ENCODE assay signal across 8 mouse cellular contexts in the genomic region with DNA sequence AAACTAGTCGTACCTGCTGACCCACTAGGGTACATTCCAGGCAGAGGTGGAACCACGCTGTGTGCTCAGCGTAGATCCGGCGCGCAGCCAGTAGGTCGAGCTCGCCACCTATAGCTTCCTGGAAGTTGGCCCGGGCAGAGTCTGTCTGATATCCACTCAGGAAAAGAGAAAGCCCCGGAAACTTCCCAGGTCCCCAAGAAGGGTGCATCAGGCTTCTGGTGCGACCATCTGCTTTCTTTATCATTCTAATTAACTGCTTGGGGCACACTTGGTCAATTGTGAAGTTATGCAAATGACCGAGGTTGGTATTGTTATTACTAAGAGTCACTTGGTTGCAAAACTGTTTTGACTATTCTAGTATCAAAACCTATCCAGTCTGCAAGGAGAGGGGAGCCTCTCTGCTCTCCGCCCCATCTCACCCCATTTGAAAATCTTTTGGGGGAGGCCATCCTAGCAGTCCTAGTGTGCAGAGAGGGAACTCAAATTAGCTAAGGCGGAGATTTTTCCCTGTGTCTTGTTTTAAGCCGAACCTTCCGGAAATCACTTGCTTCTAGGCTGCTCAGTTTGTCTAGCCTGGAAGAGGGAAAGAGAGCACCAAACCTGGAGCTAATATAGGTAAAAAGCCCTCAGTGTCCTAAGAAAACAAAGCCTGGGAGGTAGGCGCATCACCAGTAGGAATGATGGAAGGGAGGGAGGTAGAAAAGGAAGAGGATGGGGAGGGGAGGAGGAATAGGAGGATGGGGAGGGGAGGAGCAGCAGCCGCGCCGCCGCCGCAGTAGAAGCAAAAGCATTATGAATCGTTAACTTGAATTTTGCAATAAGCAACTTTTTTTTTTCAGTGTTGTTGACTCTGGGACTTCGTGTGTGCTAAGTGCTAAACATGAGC. TPM values are rescaled to one million over a fixed set of nuclear protein-coding genes. Genes with fewer than 3 reads are reported as not detected.
A peak's percentile ranks its signal among the peaks of the same experiment; 100 is the strongest.
DNase-seq lines count a peak whose midpoint lies in the region; ATAC-seq and TF ChIP-seq lines count a peak whose summit lies in the region.

No protein-coding gene starts in this region.

- no peak for TF ChIP-seq CTCF in embryonic fibroblast, embryonic 13.5 days (IDR thresholded peaks at IDR 0.05; ENCODE audit: borderline replicate concordance, insufficient read depth, low read length)

- H3K4me3 ChIP-seq in kidney, embryonic 16.5 days (ENCODE audit: low read length): peak overlapping the region; percentile 43
- peak overlapping the region; percentile 33 for H3K4me3 ChIP-seq in embryonic fibroblast, embryonic 13.5 days (ENCODE audit: insufficient read depth, low read length)
- H3K4me3 ChIP-seq in intestine, embryonic 16.5 days (ENCODE audit: low read length): peak overlapping the region; percentile 41

- H3K27ac ChIP-seq in kidney, embryonic 16.5 days (ENCODE audit: low read length): no peak overlapping the region
- H3K27ac ChIP-seq in embryonic fibroblast, embryonic 13.5 days (ENCODE audit: insufficient read depth, low read length): no peak overlapping the region
- H3K27ac ChIP-seq in intestine, embryonic 16.5 days (ENCODE audit: low read length): no peak overlapping the region

- H3K36me3 ChIP-seq in kidney, embryonic 16.5 days (ENCODE audit: insufficient read depth, low read length): no peaks in the 10 kb centered on the region
- H3K36me3 ChIP-seq in intestine, embryonic 16.5 days (ENCODE audit: control insufficient read depth, insufficient read depth, low read length): no peaks in the 10 kb centered on the region
- no peaks in the 10 kb centered on the region for H3K36me3 ChIP-seq in splenic B cell, adult 2 months (ENCODE audit: control insufficient read depth, insufficient read depth, low read length, poor library complexity, severe bottlenecking)

- H3K9ac ChIP-seq in kidney, embryonic 16.5 days (replicated peaks; ENCODE audit: low read length): peak overlapping the region; percentile 56
- peak overlapping the region; percentile 39 for H3K9ac ChIP-seq in intestine, embryonic 16.5 days (ENCODE audit: low read depth, low read length)

- 3% methylated on average over 24 of the region's 24 CpGs for WGBS in kidney, embryonic 16.5 days
- 4% methylated on average over 24 of the region's 24 CpGs for WGBS in intestine, embryonic 16.5 days

- ATAC-seq in kidney, embryonic 16.5 days (ENCODE audit: low FRiP score, low TSS enrichment): no peak
- ATAC-seq in activated CD4-positive, CD25-positive, alpha-beta regulatory T cell, adult 4 months: peak; percentile 32
- ATAC-seq in intestine, embryonic 16.5 days: peak; percentile 52; the same call in 1 of the 2 replicates

- no peak for DNase-seq in kidney, adult 11 months
- DNase-seq in lung, postnatal 25 days (ENCODE audit: low spot score): peak; percentile 26
- DNase-seq in splenic B cell, adult 2 months (ENCODE audit: low read depth, low spot score): peak; percentile 52
- DNase-seq in frontal cortex, postnatal 25 days (ENCODE audit: low spot score in 2 of 2): no peak

- H3K27me3 ChIP-seq in kidney, embryonic 16.5 days (ENCODE audit: insufficient read depth, low read length): no peaks in the 10 kb centered on the region
- H3K27me3 ChIP-seq in intestine, embryonic 16.5 days (replicated peaks; ENCODE audit: control insufficient read depth, insufficient read depth, low read length): no peaks in the 10 kb centered on the region
- H3K27me3 ChIP-seq in splenic B cell, adult 2 months (ENCODE audit: control insufficient read depth, insufficient read depth, low read length, poor library complexity, severe bottlenecking): no peaks in the 10 kb centered on the region

- H3K4me2 ChIP-seq in kidney, embryonic 16.5 days (replicated peaks; ENCODE audit: low read depth, low read length): peak overlapping the region; percentile 73
- H3K4me2 ChIP-seq in intestine, embryonic 16.5 days (ENCODE audit: low read depth, low read length): peak overlapping the region; percentile 68

- H3K4me1 ChIP-seq in kidney, embryonic 16.5 days (ENCODE audit: insufficient read depth, low read length): peaks cover 5% of the 10 kb centered on the region; the same call in 1 of the 2 replicates
- H3K4me1 ChIP-seq in embryonic fibroblast, embryonic 13.5 days (ENCODE audit: control insufficient read depth, insufficient read depth, low read length): peaks cover 4% of the 10 kb centered on the region; the same call in 1 of the 2 replicates
- H3K4me1 ChIP-seq in intestine, embryonic 16.5 days (ENCODE audit: control insufficient read depth, insufficient read depth, low read length): peaks cover 8% of the 10 kb centered on the region

- no peaks in the 10 kb centered on the region for H3K9me3 ChIP-seq in kidney, embryonic 16.5 days (ENCODE audit: low read length)
- H3K9me3 ChIP-seq in intestine, embryonic 16.5 days (ENCODE audit: control insufficient read depth, low read length): no peaks in the 10 kb centered on the region

- no peak; the same call in 1 of the 2 replicates for TF ChIP-seq POLR2A in embryonic fibroblast, embryonic 13.5 days (IDR thresholded peaks at IDR 0.05; ENCODE audit: low read depth, low read length)

RNA-seq across cellular contexts. Expression of gene Spns3, which starts 26.4 kb away (rescaled TPM):
- polyA plus RNA-seq in kidney, embryonic 16.5 days (2015; fragmentation: Nextera tagmentation; extraction: Ambion mirVana): 0.27 and 0.32 TPM in 2 replicates
- under 1 TPM; 0.61 to 0.70 TPM for polyA plus RNA-seq in activated CD4-positive, CD25-positive, alpha-beta regulatory T cell, adult 4 months (2017; shearing (Covaris generic))
- not detected in 2 replicates for polyA plus RNA-seq in embryonic fibroblast, embryonic 13.5 days (2011; ENCODE audit: insufficient read length, low read depth, missing spikeins)
- polyA plus RNA-seq in intestine, embryonic 16.5 days (2015; fragmentation: Nextera tagmentation; extraction: Ambion mirVana): 3.2 and 5.7 TPM in 2 replicates

RNA-seq across cellular contexts. Expression of gene Ube2g1, which starts 30.4 kb away (rescaled TPM):
- polyA plus RNA-seq in kidney, embryonic 16.5 days (2015; fragmentation: Nextera tagmentation; extraction: Ambion mirVana): 65.8 and 67.1 TPM in 2 replicates
- 10 to 100 TPM; 49.6 to 52.2 TPM for polyA plus RNA-seq in activated CD4-positive, CD25-positive, alpha-beta regulatory T cell, adult 4 months (2017; shearing (Covaris generic))
- polyA plus RNA-seq in embryonic fibroblast, embryonic 13.5 days (2011; ENCODE audit: insufficient read length, low read depth, missing spikeins): 37.4 and 44.0 TPM in 2 replicates
- 49.1 and 50.0 TPM in 2 replicates for polyA plus RNA-seq in intestine, embryonic 16.5 days (2015; fragmentation: Nextera tagmentation; extraction: Ambion mirVana)

Comparison
In these comparisons a context has a peak if more than half of its experiments do, and no peak if none do; other contexts are left out.
1. DNase-seq: peak in lung, postnatal 25 days (single experiment) and splenic B cell, adult 2 months (single experiment); none in kidney, adult 11 months (single experiment) and frontal cortex, postnatal 25 days (0 of 2).
2. Peak in every context shown above with its lines, with median percentiles within 50 percentile points of each other: H3K4me3 ChIP-seq.